Mouse (Mus musculus) kidney, postnatal 4 days (tissue): ENCODE data around the gene Fzd1.

Source experiments
- DNase-seq, 2 experiments: peaks; one replicate each; pipeline ENCODE4 v3.0.0; 2021; ENCODE audit warnings: mixed read lengths in 2 of 2

Gene Fzd1

DNA sequence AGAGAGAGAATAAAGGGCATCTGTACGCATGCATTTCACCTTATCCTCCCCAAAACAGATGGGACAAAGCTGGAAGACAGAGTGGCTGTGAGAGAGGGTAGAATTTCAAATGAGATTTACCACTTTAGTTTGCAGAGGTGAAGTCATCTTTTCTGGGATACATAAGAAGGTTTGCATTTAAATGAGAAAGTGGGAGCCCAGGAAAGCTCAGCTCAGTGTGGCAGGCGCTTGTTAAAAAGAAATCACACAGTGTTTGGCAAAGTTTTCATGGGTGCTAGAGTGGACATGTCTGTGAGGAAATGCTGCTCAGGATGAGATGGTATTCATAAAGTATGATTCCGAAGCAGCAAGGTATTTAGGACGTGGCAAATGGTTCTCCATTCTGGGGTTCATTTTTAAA is 15.1 kb downstream of the Fzd1 start:
- DNase-seq: no peak

DNA sequence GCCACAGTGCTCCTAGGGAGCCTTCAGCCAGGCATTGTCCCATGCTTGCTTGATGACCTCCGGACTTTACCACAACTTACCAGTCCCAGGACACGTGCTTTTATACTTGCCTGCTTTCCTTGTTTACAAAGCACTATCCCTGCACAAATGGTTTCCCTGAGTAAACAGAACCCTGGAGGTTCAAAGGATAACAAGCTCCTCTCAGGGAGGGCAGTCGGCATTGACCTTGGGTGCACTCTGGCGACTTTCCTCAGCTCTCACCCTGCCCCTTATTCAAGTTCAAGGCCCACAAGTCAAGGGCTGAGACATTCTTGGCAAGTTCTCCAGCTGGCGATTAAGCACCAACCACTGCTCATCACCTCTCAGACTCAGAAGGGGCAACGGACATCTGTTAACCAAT is 20.8 kb downstream of the Fzd1 start:
- DNase-seq: peak; percentile 14 to 49

DNA sequence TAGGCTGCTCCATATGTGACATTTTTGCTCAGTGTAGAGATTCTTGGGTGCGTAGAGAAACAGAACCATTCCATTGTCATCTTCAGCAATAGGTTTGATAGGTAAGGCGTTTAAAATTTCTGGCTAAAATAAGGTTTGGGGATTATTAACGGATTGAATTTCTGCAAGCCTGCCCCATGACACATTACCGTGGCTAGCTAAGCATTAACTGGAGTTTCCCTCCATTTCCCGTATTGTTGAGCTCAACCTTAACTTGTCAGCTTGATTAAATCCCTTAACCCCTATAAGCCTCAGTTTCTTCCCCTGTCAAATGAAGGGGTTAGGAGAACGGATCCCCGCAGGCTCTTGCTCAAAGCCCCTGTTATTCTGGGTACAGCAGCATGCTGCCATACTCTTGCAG is 22.4 kb downstream of the Fzd1 start:
- no peak for DNase-seq

DNA sequence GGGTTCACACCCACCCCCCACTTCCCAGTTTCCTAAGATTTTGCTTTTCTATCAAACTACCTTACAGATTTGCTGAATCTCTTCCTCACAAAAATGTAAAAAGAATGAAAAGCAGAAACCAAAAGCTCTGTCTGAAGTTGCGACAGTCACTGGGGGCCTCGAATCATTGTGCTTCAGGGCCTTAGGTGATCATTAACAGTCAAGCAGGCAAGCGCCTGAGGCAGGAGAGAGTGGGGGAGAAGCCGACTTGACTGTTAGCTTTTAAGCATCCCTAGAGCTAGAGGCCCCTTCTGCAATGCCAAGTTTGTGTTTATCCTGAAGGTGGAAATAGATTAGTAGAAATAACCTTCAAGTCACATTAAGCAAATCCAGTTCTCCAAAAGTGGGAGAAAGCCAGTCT is 24.6 kb downstream of the Fzd1 start:
- peak; percentile 12 to 31 for DNase-seq

DNA sequence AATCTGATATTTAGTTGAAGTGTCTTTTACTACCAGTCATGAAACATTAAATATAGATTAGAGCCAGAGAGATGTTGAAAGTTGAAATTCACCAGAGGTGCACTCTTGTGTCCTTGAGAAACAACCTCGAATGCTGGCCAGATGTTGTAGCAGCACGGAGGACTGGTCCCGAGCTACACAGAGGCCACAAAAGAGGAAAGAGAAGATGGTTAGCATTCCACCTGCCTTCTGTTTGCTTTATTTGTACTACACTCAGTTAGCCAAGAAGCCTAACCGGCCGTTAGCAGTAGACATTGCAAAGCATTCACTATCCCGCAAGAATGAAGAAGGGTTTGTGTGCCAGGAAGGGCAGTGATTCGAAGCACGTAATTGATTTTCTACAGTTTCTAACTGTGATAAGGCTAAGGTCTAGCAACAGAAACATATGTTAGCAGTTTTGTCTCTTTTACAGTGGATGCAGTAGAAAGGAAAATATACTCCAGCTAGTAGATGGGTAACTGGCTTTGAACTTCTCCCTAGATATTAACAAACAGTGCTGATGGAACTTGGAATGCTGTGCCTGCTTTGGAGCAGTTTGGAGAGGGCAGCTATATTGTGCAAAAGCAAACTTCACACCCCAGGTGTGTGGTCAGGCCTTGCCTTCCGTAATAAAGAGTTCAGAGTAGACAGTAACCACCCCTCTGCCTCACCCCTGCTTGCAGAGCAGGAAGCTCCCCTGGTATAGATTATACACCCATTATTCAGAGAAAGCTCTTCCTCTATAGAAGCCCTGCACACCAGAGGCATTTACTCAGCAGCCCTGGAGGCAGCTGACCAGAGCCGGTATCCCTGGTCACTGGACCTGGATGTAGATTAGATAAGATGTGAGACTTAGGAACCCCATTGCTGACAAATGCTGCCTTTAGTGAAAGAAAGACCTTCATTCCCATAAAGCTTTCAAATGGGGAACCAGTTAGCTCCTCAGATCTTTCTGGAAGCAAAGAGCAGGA is 25.3 kb downstream of the Fzd1 start:
- no peak for DNase-seq

DNA sequence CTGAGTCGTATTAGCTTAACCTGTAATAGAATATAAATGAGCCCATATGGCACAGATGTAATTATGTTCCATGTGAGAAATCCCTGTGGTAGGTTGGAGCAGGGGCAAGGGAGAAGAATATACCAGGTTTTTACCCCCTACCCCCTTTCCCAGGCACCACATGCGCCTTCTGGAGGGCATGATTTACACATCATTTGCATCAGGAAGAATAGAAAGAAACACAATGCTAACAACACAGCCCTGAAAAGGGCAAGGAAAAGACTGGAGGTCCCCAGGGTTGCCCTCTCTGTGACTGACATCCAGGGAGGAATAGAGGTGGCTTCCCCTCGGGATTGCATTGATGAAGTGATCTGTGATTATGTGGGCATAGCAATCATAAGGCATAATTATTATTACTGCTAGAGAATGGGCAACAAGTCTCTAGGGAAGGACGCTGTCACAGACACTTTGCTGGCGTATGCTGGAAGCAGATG is 26.1 kb downstream of the Fzd1 start:
- no peak for DNase-seq

DNA sequence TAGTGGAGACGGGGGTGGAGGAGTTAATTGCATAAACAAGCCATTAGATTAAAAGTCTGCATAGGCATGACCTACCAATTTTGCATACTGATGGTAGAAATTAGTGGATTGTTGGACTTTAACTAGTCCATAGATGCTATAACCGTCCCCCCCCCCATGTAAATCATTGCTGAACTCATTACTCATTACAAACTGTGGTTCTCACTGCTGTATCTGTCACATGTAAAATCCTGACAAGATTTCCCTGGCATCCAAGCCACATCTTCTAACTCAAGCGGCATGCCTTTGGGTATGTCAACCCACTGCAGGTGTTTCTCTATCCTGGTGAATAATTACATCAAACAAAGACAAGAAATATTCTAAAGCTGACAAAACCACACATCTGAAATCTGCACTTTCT is 26.8 kb downstream of the Fzd1 start:
- DNase-seq: no peak
